26 mouse cellular contexts compared by ENCODE assay signal in genomic region chr2:150798084-150798483, GRCm38 (mm10). TPM values are rescaled to one million over a fixed set of nuclear protein-coding genes. Genes with fewer than 3 reads are reported as not detected.
DNase-seq lines count a peak whose midpoint lies in the region; ATAC-seq and TF ChIP-seq lines count a peak whose summit lies in the region.
"Had no signal": no experiment of that assay in that cellular context is flagged by ENCODE, and none has a peak within 500 bp of the region (broad histone marks: within the 10 kb centered on the region; RNA-seq: fewer than 3 reads in every experiment).

No protein-coding gene starts in this region.

- H3K27me3 ChIP-seq in heart, embryonic 15.5 days: no peaks in the 10 kb centered on the region
- no peaks in the 10 kb centered on the region for H3K27me3 ChIP-seq in heart, embryonic 10.5 days (ENCODE audit: insufficient read depth, poor library complexity, severe bottlenecking)
- no peaks in the 10 kb centered on the region for H3K27me3 ChIP-seq in stomach, embryonic 15.5 days (replicated peaks)
- no peaks in the 10 kb centered on the region for H3K27me3 ChIP-seq in stomach, postnatal 0 days (ENCODE audit: control insufficient read depth, insufficient read depth, low read length)
- no peaks in the 10 kb centered on the region for H3K27me3 ChIP-seq in intestine, postnatal 0 days (replicated peaks; ENCODE audit: control insufficient read depth, insufficient read depth, low read length)
- H3K27me3 ChIP-seq: embryonic facial prominence, embryonic 13.5 days; forebrain, embryonic 12.5 days; forebrain, embryonic 15.5 days had no signal

- no peak for ATAC-seq in heart, embryonic 15.5 days (replicated peaks; ENCODE audit: insufficient number of reproducible peaks, insufficient read depth, low FRiP score, low read depth)
- 0 out of 2 replicates have a peak, but pooled peaks have one; percentile 21 for ATAC-seq in stomach, embryonic 15.5 days (ENCODE audit: insufficient read depth, low FRiP score, low read depth)
- ATAC-seq in stomach, postnatal 0 days (ENCODE audit: low FRiP score, low TSS enrichment): no peak
- 0 out of 2 replicates have a peak, but pooled peaks have one; percentile 39 for ATAC-seq in intestine, postnatal 0 days
- ATAC-seq: CD4-positive, CD25-positive, alpha-beta regulatory T cell, adult 4 months; forebrain, embryonic 15.5 days; hindbrain, postnatal 0 days; inflammation-experienced regulatory T-cells, adult 6 months had no signal

- peaks cover 5% of the 10 kb centered on the region for H3K4me1 ChIP-seq in heart, embryonic 15.5 days (replicated peaks)
- H3K4me1 ChIP-seq in heart, embryonic 10.5 days: no peaks in the 10 kb centered on the region
- no peaks in the 10 kb centered on the region for H3K4me1 ChIP-seq in stomach, embryonic 15.5 days
- no peaks in the 10 kb centered on the region for H3K4me1 ChIP-seq in stomach, postnatal 0 days (replicated peaks; ENCODE audit: control insufficient read depth, insufficient read depth)
- H3K4me1 ChIP-seq in intestine, postnatal 0 days (replicated peaks; ENCODE audit: control insufficient read depth, insufficient read depth, low read length): 0 out of 2 replicates have a peak, but pooled peaks cover 4% of the 10 kb centered on the region
- H3K4me1 ChIP-seq: embryonic facial prominence, embryonic 10.5 days; embryonic facial prominence, embryonic 13.5 days; forebrain, embryonic 12.5 days; forebrain, embryonic 15.5 days had no signal

- 61% methylated on average over 7 of the region's 7 CpGs for WGBS in heart, embryonic 15.5 days
- WGBS in heart, embryonic 10.5 days: 85% methylated on average over 7 of the region's 7 CpGs
- WGBS in stomach, embryonic 15.5 days: 78% methylated on average over 7 of the region's 7 CpGs
- 74% methylated on average over 7 of the region's 7 CpGs for WGBS in stomach, postnatal 0 days
- WGBS in intestine, postnatal 0 days: 43% methylated on average over 7 of the region's 7 CpGs

- H3K4me3 ChIP-seq in heart, embryonic 15.5 days: no peak overlapping the region
- H3K4me3 ChIP-seq in heart, embryonic 10.5 days: no peak overlapping the region
- H3K4me3 ChIP-seq in stomach, embryonic 15.5 days (replicated peaks): no peak overlapping the region
- H3K4me3 ChIP-seq in stomach, postnatal 0 days (ENCODE audit: low read depth, low read length): no peak overlapping the region
- H3K4me3 ChIP-seq in intestine, postnatal 0 days (ENCODE audit: low read depth, low read length): no peak overlapping the region
- H3K4me3 ChIP-seq: embryonic facial prominence, embryonic 10.5 days; embryonic facial prominence, embryonic 13.5 days; erythroblast, embryonic 14.5 days; forebrain, embryonic 12.5 days; forebrain, embryonic 15.5 days had no signal

- no peak for TF ChIP-seq CTCF in stomach, postnatal 0 days (IDR thresholded peaks at IDR 0.05; ENCODE audit: low read depth)
- TF ChIP-seq CTCF in intestine, postnatal 0 days (IDR thresholded peaks at IDR 0.05; ENCODE audit: low read depth): no peak

- DNase-seq in heart, embryonic 10.5 days (ENCODE audit: low spot score): no peak
- DNase-seq in stomach, postnatal 0 days (ENCODE audit: low spot score): no peak
- no peak for DNase-seq in right cerebral cortex, postnatal 36 days (ENCODE audit: low spot score in 2 of 2)
- DNase-seq: adrenal gland, adult 2 months; adrenal gland, postnatal 14 days; cerebellum, adult 11 months; cerebellum, adult 2 months; cerebellum, adult 9-11 months; cerebellum, postnatal 25 days; gastrocnemius, postnatal 25 days; heart, adult 18-20 months; heart, postnatal 14 days; heart, postnatal 4 days; kidney, adult 18-20 months had no signal

- no peak overlapping the region for H3K9ac ChIP-seq in heart, embryonic 15.5 days
- no peak overlapping the region for H3K9ac ChIP-seq in stomach, embryonic 15.5 days
- H3K9ac ChIP-seq in stomach, postnatal 0 days (ENCODE audit: low read length): no peak overlapping the region
- H3K9ac ChIP-seq in intestine, postnatal 0 days (ENCODE audit: low read depth, low read length): no peak overlapping the region
- H3K9ac ChIP-seq: embryonic facial prominence, embryonic 13.5 days; forebrain, embryonic 12.5 days; forebrain, embryonic 15.5 days; hindbrain, embryonic 14.5 days had no signal

- H3K4me2 ChIP-seq in heart, embryonic 15.5 days: no peak overlapping the region
- H3K4me2 ChIP-seq in stomach, embryonic 15.5 days: no peak overlapping the region
- no peak overlapping the region for H3K4me2 ChIP-seq in stomach, postnatal 0 days (replicated peaks; ENCODE audit: low read depth)
- H3K4me2 ChIP-seq in intestine, postnatal 0 days (replicated peaks; ENCODE audit: low read depth): no peak overlapping the region
- H3K4me2 ChIP-seq: embryonic facial prominence, embryonic 13.5 days; forebrain, embryonic 12.5 days; forebrain, embryonic 15.5 days; hindbrain, embryonic 14.5 days had no signal

- 0 out of 2 replicates have a peak overlapping the region, but pooled peaks have one; percentile 47 for H3K27ac ChIP-seq in heart, embryonic 15.5 days
- H3K27ac ChIP-seq in heart, embryonic 10.5 days: no peak overlapping the region
- no peak overlapping the region for H3K27ac ChIP-seq in stomach, embryonic 15.5 days
- no peak overlapping the region for H3K27ac ChIP-seq in stomach, postnatal 0 days (replicated peaks)
- H3K27ac ChIP-seq in intestine, postnatal 0 days (ENCODE audit: low read depth, low read length): no peak overlapping the region
- H3K27ac ChIP-seq: embryonic facial prominence, embryonic 10.5 days; embryonic facial prominence, embryonic 13.5 days; forebrain, embryonic 12.5 days; forebrain, embryonic 15.5 days; hindbrain, embryonic 14.5 days; hindbrain, postnatal 0 days had no signal

- peaks cover 81% of the 10 kb centered on the region for H3K36me3 ChIP-seq in heart, embryonic 15.5 days
- peaks cover 88% of the 10 kb centered on the region for H3K36me3 ChIP-seq in heart, embryonic 10.5 days
- H3K36me3 ChIP-seq in stomach, embryonic 15.5 days: peaks cover 21% of the 10 kb centered on the region; the same call in 1 of the 2 replicates
- peaks cover 26% of the 10 kb centered on the region for H3K36me3 ChIP-seq in stomach, postnatal 0 days (ENCODE audit: control insufficient read depth, insufficient read depth, low read length)
- peaks cover 47% of the 10 kb centered on the region for H3K36me3 ChIP-seq in intestine, postnatal 0 days (ENCODE audit: control insufficient read depth, insufficient read depth)

- no peaks in the 10 kb centered on the region for H3K9me3 ChIP-seq in heart, embryonic 15.5 days (replicated peaks)
- no peaks in the 10 kb centered on the region for H3K9me3 ChIP-seq in heart, embryonic 10.5 days
- no peaks in the 10 kb centered on the region for H3K9me3 ChIP-seq in stomach, embryonic 15.5 days
- H3K9me3 ChIP-seq in stomach, postnatal 0 days (ENCODE audit: control insufficient read depth, low read length): no peaks in the 10 kb centered on the region
- no peaks in the 10 kb centered on the region for H3K9me3 ChIP-seq in intestine, postnatal 0 days (ENCODE audit: control insufficient read depth)
- H3K9me3 ChIP-seq: embryonic facial prominence, embryonic 10.5 days; embryonic facial prominence, embryonic 13.5 days; forebrain, embryonic 12.5 days; forebrain, embryonic 15.5 days had no signal

- TF ChIP-seq EP300 in stomach, postnatal 0 days (optimal IDR thresholded peaks at IDR 0.05): no peak

RNA-seq across cellular contexts. Expression of gene Pygb, which starts 11.5 kb away (rescaled TPM):
- 212 and 233 TPM in 2 replicates for polyA plus RNA-seq in heart, embryonic 15.5 days (2015; fragmentation: Nextera tagmentation; extraction: Ambion mirVana)
- polyA plus RNA-seq in heart, embryonic 10.5 days (2016; fragmentation: Nextera tagmentation; extraction: Ambion mirVana): 112 and 182 TPM in 2 replicates
- polyA plus RNA-seq in stomach, embryonic 15.5 days (2015; fragmentation: Nextera tagmentation; extraction: Ambion mirVana): 97.5 and 99.4 TPM in 2 replicates
- 109 and 115 TPM in 2 replicates for polyA plus RNA-seq in stomach, postnatal 0 days (2015; fragmentation: Nextera tagmentation; extraction: Ambion mirVana)
- polyA plus RNA-seq in intestine, postnatal 0 days (2015; fragmentation: Nextera tagmentation; extraction: Ambion mirVana): 42.3 and 43.7 TPM in 2 replicates

RNA-seq across cellular contexts. Expression of gene Entpd6, which starts 49.2 kb away (rescaled TPM):
- 17.4 and 25.3 TPM in 2 replicates for polyA plus RNA-seq in heart, embryonic 15.5 days (2015; fragmentation: Nextera tagmentation; extraction: Ambion mirVana)
- polyA plus RNA-seq in heart, embryonic 10.5 days (2016; fragmentation: Nextera tagmentation; extraction: Ambion mirVana): 28.9 and 29.5 TPM in 2 replicates
- 27.3 and 31.1 TPM in 2 replicates for polyA plus RNA-seq in stomach, embryonic 15.5 days (2015; fragmentation: Nextera tagmentation; extraction: Ambion mirVana)
- 23.5 and 24.2 TPM in 2 replicates for polyA plus RNA-seq in stomach, postnatal 0 days (2015; fragmentation: Nextera tagmentation; extraction: Ambion mirVana)
- polyA plus RNA-seq in intestine, postnatal 0 days (2015; fragmentation: Nextera tagmentation; extraction: Ambion mirVana): 8.0 and 8.2 TPM in 2 replicates

Comparison
In these comparisons a context has a peak if more than half of its experiments do, and no peak if none do; other contexts are left out.
1. ATAC-seq: peak in stomach, embryonic 15.5 days (single experiment) and intestine, postnatal 0 days (single experiment); none in heart, embryonic 15.5 days (single experiment) and stomach, postnatal 0 days (single experiment).